Mouse (Mus musculus) brain, embryonic 14.5 days (tissue): Measurements from ENCODE around the gene Tmem94. TPM values are rescaled to one million over a fixed set of nuclear protein-coding genes. Genes with fewer than 3 reads are reported as not detected.
"Not testable (repeated sequence)": the region's sequence is repeated elsewhere in the genome, so short reads cannot be mapped to it uniquely, and the experiment has no call there.

ENCODE experiments used
- DNase-seq: peaks from one replicate; pipeline ENCODE4 v3.0.0-alpha.2; 2011; ENCODE audit warnings: low read depth
- CTCF ChIP-seq: fragments of 200-500 bp; IDR thresholded peaks from 2 replicates; pipeline ENCODE4 v1.5.1; 2012; ENCODE audit warnings: inconsistent platforms, mild to moderate bottlenecking, moderate library complexity, borderline replicate concordance; ENCODE audit not compliant: insufficient read depth, insufficient read length; ENCODE audit errors: extremely low read depth
- POLR2A ChIP-seq: fragments of 200-500 bp; IDR thresholded peaks from 2 replicates; pipeline ENCODE4 v1.6.1; 2012; ENCODE audit warnings: mild to moderate bottlenecking, inconsistent platforms, borderline replicate concordance; ENCODE audit not compliant: poor library complexity, insufficient read depth, insufficient read length, severe bottlenecking; ENCODE audit errors: extremely low read depth
- polyA plus RNA-seq: library from polyadenylated mRNA; depleted of rRNA; stranded (reverse); fragments of >200 nt; gene quantifications from 2 replicates; pipeline ENCODE4 v1.2.3, GENCODE M21; 2012

The Tmem94 gene
- polyA plus RNA-seq, 1 experiment: 61.9 TPM

- TF ChIP-seq POLR2A: no peak
- no peak for TF ChIP-seq CTCF
Observed at GRCm38 (mm10) chr11:115744385-115744784, 20.8 kb upstream of the Tmem94 start.

GRCm38 (mm10) chr11:115746109-115746508, 19.1 kb upstream of the Tmem94 start:
- no peak for TF ChIP-seq POLR2A
- no peak for DNase-seq

More at GRCm38 (mm10) chr11:115744385-115744784, 20.8 kb upstream of the Tmem94 start:
- no peak for DNase-seq

DNA sequence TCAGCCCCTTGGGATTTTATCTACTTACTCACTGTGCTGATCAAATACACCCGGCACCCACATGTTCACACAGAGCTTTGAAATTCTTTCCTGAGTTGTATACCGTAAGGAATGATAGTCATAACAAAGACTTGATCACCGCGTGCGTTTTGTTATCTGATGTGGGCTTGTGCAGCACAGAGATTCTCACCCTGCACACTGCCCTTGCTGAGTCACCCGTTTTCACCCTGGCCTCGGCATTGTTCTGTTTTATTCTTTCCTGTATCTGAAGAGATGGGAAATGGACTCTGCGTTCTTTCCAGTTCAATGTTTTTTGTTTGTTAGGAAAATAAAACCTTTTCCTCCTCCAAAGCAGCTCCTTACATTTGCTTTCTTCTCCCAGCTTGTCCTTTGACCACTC, 18.5 kb upstream of the Tmem94 start:
- no peak for TF ChIP-seq POLR2A
- TF ChIP-seq CTCF: no peak
- DNase-seq: no peak

DNA sequence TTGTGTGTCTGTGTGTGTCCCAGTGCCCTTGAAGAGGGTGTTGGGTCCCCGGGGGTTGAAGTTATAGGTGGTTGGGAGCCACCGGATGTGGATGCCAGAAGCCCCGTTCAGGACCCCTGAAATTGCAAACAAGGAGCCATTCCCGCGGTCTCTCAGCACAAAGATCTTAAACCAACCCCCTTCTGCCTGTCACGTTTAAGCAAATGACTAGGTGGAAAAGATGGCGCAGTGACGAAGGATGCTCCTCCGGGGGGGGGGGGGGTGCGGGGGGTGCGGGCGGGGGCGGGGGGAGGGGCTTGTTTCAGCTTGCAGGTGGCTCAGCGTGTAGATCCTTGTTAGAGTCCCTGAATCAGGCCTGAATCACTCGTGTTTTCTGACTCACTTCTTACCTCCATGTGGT, 17.9 kb upstream of the Tmem94 start:
- peak; percentile 37 for DNase-seq
- no peak for TF ChIP-seq POLR2A
- TF ChIP-seq CTCF: no peak

DNA sequence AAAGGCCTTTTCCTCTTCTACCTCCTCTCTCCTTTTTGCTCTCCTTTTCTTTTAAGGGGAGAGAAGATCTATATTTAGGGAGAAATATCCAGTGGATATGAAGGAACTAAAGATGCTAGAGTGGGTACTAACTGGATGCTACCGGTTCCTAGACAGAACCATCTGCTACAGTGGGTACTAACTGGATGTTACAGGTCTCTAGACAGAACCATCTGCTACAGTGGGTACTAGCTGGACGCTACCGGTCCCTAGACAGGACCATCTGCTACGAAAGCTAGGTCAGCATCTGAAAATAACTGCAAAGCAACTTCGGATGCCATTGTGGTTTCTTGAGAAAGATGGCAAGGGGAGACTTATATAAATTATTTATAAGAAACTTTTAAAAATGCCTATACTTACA, 15.4 kb upstream of the Tmem94 start:
- peak; percentile 57 for DNase-seq
- no peak for TF ChIP-seq POLR2A
- TF ChIP-seq CTCF: no peak

DNA sequence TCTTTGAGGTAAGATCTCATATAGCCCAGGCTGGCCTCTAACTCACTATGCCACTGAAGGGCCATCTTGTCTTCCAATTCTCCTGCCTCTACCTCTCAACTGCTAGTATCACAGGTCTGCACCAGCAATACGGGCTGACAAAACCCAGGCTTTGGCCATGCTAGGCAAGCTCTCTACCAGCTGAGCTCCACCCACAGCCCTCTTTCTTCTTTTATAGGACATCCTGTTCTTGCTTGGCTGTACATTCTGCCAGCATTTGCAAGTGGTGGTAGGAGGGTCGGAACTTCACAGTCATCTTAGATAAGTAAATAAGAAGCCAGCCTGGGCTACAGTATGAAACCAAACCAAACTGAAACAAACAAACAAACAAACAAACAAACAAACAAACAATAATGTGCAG, 13.5 kb upstream of the Tmem94 start:
- no peak for DNase-seq
- TF ChIP-seq POLR2A (no peak), CTCF (no peak)

- peak; percentile 72 for DNase-seq
- no peak for TF ChIP-seq CTCF
- no peak for TF ChIP-seq POLR2A
Observed at GRCm38 (mm10) chr11:115752653-115753052, 12.6 kb upstream of the Tmem94 start.

- TF ChIP-seq CTCF (no peak), POLR2A (no peak)
- no peak for DNase-seq
Observed at GRCm38 (mm10) chr11:115753485-115753884, 11.7 kb upstream of the Tmem94 start.

- not testable (repeated sequence) for DNase-seq
Observed at GRCm38 (mm10) chr11:115762176-115762575, 3.1 kb upstream of the Tmem94 start.

- TF ChIP-seq POLR2A: no peak
- no peak for TF ChIP-seq CTCF
- no peak for DNase-seq
Observed at GRCm38 (mm10) chr11:115764698-115765097, 535 bp upstream of the Tmem94 start.

- peak; percentile 77 for DNase-seq
- TF ChIP-seq CTCF (no peak), POLR2A (no peak)
Observed at GRCm38 (mm10) chr11:115765607-115766141, 441 bp downstream of the Tmem94 start.

GRCm38 (mm10) chr11:115766356-115766943, 1.2 kb downstream of the Tmem94 start:
- TF ChIP-seq CTCF (no peak), POLR2A (no peak)
- peak; percentile 47 for DNase-seq
